Mouse (Mus musculus) hindbrain, postnatal 0 days (tissue): ENCODE measurements at regions not wholly inside any gene's neighbourhood (a gene's known extent, or its start where the extent isn't known, plus 50 kb on each side); places are given as distances from the start of the nearest gene placed in this dataset.

ENCODE experiments used
- ATAC-seq: fragments of 200-750 bp; cut with Nextera tagmentation; 2 replicates; pipeline ENCODE4 v1.8.0; 2017; ENCODE audit warnings: mild to moderate bottlenecking, moderate TSS enrichment, moderate library complexity
- DNase-seq: peaks from one replicate; pipeline ENCODE4 v3.0.0-alpha.2; 2015; ENCODE audit warnings: low spot score
- H3K27ac ChIP-seq: fragments of 300-500 bp; sonication (generic); 2 replicates; pipeline ENCODE4 v1.5.1; 2014; ENCODE audit warnings: mild to moderate bottlenecking
- H3K27me3 ChIP-seq: fragments of 300-500 bp; sonication (generic); 2 replicates; pipeline ENCODE4 v1.6.1; 2014; ENCODE audit warnings: low read length, mixed read lengths; ENCODE audit not compliant: insufficient read depth
- H3K36me3 ChIP-seq: fragments of 300-500 bp; sonication (generic); 2 replicates; pipeline ENCODE4 v1.6.1; 2014; ENCODE audit warnings: low read length, mixed read lengths; ENCODE audit not compliant: insufficient read depth
- H3K4me1 ChIP-seq: fragments of 300-500 bp; sonication (generic); 2 replicates; pipeline ENCODE4 v1.6.1; 2014; ENCODE audit warnings: antibody characterized with exemption, low read length, mixed read lengths; ENCODE audit not compliant: insufficient read depth
- H3K4me2 ChIP-seq: fragments of 300-500 bp; sonication (generic); 2 replicates; pipeline ENCODE4 v1.6.1; 2014; ENCODE audit warnings: low read depth, mild to moderate bottlenecking, low read length, moderate library complexity, mixed read lengths
- H3K4me3 ChIP-seq: fragments of 300-500 bp; sonication (generic); 2 replicates; pipeline ENCODE4 v1.5.1; 2014; ENCODE audit warnings: low read length
- H3K9ac ChIP-seq: fragments of 300-500 bp; sonication (generic); replicated peaks from 2 replicates; pipeline ENCODE4 v1.6.1; 2014; ENCODE audit warnings: mild to moderate bottlenecking, low read length, moderate library complexity, mixed read lengths
- H3K9me3 ChIP-seq: fragments of 300-500 bp; sonication (generic); 2 replicates; pipeline ENCODE4 v1.6.1; 2016; ENCODE audit warnings: low read length, mixed read lengths
- CTCF ChIP-seq: IDR thresholded peaks from 2 replicates; pipeline ENCODE4 v1.5.1; 2016; ENCODE audit warnings: antibody characterized with exemption, control low read depth, low read depth
- WGBS: fragments of 180-500 bp; shearing (Covaris S2); extraction: QIAGEN DNeasy Blood & Tissue Kit; methylation state at CpG from one replicate; pipeline ENCODE4 v1.1.7; 2014; 5-methylcytosine and 5-hydroxymethylcytosine counted together

DNA sequence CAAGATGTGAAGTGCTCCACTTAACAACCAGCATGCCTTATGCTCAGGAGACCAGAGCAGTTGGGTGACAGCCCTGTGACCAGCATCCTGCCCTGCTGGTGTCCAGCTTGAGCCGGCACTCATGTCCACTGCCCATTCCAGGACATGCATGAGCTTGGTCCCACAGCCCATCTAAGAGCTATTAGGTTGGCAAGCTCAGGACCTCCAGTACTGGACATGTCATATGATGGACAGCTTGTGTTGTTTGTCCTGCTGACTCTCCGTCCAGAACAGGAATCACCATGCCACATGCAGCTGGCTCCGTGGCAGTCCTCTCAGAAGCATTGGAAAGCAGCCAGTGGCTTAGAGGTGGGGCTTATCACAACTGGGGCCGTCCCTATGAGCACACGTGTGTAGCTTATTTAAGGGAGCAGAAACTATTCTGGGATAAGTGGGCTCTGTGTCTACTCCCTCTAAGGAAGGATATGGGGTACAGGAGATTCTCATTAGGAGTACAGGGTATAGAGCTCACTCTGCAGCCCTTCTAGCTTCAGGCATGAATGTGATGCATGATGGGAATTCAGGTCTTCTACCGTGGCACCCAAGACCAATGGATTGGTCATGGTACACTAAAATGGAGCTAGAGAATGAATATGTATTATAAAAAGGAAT, 232.5 kb upstream of the Ajap1 start:
- ATAC-seq, result peak; percentile 51; the same call in 1 of the 2 replicates
- no peak overlapping the region for H3K9ac ChIP-seq
- H3K9me3 ChIP-seq, result no peaks in the 10 kb centered on the region
- WGBS, result 24% methylated on average over 6 of the region's 6 CpGs
- TF ChIP-seq CTCF, result no peak
- H3K27me3 ChIP-seq, result no peaks in the 10 kb centered on the region
- H3K36me3 ChIP-seq, result no peaks in the 10 kb centered on the region
- no peak overlapping the region for H3K27ac ChIP-seq
- peak; percentile 59 for DNase-seq
- H3K4me3 ChIP-seq, result no peak overlapping the region
- H3K4me2 ChIP-seq, result no peak overlapping the region
- H3K4me1 ChIP-seq, result 0 out of 2 replicates have a peak, but pooled peaks cover 3% of the 10 kb centered on the region

DNA sequence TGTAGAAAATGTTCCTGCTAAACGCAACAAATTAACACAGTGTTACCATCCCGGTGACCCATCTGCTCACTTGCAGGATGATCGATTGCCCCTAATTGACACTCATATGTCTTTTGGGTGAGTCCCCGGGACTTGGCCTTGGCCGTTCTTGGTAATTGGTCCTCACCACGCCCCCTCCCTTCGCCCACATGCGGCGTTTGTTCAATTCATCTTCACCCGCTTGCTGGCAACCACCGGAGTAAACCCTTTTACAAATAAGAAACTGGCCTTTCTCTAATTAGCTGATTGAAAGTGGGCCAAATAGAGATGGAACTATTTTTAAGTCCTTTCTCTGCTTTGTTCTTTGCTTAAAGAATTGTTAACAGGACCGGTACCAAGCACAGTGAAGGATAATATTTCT, 234.7 kb upstream of the Ajap1 start:
- no peak overlapping the region for H3K4me2 ChIP-seq
- DNase-seq, result no peak

DNA sequence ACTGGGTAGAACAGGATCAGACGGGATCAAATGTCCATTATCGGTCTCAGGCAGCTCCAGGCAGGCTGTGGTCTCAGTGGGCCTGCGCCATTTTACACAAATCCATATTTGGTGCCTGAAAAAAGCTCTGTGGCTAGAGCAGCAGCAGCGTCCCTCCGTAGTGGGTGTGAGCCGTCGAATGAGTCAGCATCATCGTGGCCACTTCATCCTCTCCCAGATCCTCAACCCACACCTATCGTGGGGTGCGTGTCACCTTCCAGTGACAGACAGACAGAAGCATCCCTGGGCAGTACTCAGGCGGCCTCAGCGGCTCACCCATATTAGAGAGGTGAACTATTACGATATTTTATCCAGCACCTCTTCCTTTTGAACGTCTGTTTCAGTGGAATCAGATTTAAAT, 233.0 kb upstream of the A430005L14Rik start:
- H3K9me3 ChIP-seq, result no peaks in the 10 kb centered on the region
- H3K4me1 ChIP-seq, result no peaks in the 10 kb centered on the region
- H3K4me2 ChIP-seq, result no peak overlapping the region
- no peak for ATAC-seq
- no peak for TF ChIP-seq CTCF
- H3K4me3 ChIP-seq, result no peak overlapping the region
- H3K9ac ChIP-seq, result no peak overlapping the region
- DNase-seq, result no peak
- no peaks in the 10 kb centered on the region for H3K27me3 ChIP-seq
- no peak overlapping the region for H3K27ac ChIP-seq
- no peaks in the 10 kb centered on the region for H3K36me3 ChIP-seq
- WGBS, result 87% methylated on average over 14 of the region's 14 CpGs

More for the DNA sequence above, 234.7 kb upstream of the Ajap1 start:
- Histone ChIP-seq H3K36me3 (no peaks in the 10 kb centered on the region), H3K4me1 (0 out of 2 replicates have a peak, but pooled peaks cover 3% of the 10 kb centered on the region), H3K4me3 (no peak overlapping the region), H3K27ac (no peak overlapping the region), H3K27me3 (no peaks in the 10 kb centered on the region), H3K9me3 (no peaks in the 10 kb centered on the region), H3K9ac (no peak overlapping the region)
- no peak for ATAC-seq
- TF ChIP-seq CTCF, result no peak
- 52% methylated on average over 12 of the region's 12 CpGs for WGBS

DNA sequence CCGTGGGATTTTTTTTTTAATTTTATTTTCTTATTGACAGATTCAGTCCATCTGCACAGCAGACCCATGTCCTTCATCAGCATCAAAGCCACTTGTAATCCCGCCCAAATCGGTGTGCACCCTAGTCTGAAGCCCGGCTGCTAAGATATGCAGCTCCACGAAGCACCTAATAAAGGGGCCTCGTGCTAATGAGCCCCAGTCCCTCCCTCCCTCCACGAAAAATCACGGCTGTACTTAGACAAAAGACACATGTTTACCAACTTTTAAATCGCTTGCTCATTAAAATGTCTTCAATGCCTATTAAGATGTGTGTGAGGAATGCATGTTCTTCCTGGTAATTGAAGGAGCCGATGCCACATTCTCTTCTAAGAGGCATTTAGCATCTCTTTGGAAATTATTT, 229.8 kb upstream of the A430005L14Rik start:
- TF ChIP-seq CTCF, result no peak
- no peak overlapping the region for H3K4me3 ChIP-seq

DNA sequence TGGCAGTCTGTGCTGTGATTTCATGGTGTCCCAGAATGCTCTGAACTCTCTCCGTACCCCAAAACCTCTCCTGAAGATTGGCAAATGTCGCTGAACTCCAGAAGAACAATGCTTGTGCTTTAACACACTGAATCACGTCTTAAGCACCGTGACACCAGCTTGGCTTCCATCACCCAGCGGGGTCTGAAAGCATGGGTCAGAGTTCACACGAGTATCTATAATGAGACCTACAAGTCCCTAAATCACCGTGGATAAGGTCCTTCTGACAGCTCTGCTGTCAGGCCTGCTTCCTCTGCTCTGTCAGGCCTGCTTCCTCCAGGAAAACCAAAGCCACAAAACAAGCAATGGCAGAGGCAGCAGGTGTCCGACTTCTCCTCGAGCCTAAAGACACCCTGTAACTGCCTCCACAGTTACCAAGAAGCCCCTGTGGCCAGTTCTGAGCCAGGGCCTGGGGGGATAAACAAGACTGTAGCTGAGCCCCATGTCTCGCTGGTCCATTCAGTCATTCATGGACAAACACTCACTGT, 229.1 kb upstream of the A430005L14Rik start:
- ATAC-seq (no peak), DNase-seq (no peak)
- H3K27me3 ChIP-seq, result no peaks in the 10 kb centered on the region
- no peaks in the 10 kb centered on the region for H3K36me3 ChIP-seq
- no peak for TF ChIP-seq CTCF
- no peak overlapping the region for H3K4me3 ChIP-seq
- WGBS, result 24% methylated on average over 10 of the region's 10 CpGs
- H3K9ac ChIP-seq, result no peak overlapping the region
- H3K27ac ChIP-seq, result no peak overlapping the region
- no peak overlapping the region for H3K4me2 ChIP-seq
- no peaks in the 10 kb centered on the region for H3K9me3 ChIP-seq
- H3K4me1 ChIP-seq, result no peaks in the 10 kb centered on the region

More for the DNA sequence above, 229.8 kb upstream of the A430005L14Rik start:
- Histone ChIP-seq H3K36me3 (no peaks in the 10 kb centered on the region), H3K9me3 (no peaks in the 10 kb centered on the region), H3K9ac (no peak overlapping the region), H3K4me2 (no peak overlapping the region), H3K27me3 (no peaks in the 10 kb centered on the region), H3K4me1 (no peaks in the 10 kb centered on the region), H3K27ac (no peak overlapping the region)
- no peak for ATAC-seq
- 42% methylated on average over 10 of the region's 10 CpGs for WGBS
- no peak for DNase-seq

DNA sequence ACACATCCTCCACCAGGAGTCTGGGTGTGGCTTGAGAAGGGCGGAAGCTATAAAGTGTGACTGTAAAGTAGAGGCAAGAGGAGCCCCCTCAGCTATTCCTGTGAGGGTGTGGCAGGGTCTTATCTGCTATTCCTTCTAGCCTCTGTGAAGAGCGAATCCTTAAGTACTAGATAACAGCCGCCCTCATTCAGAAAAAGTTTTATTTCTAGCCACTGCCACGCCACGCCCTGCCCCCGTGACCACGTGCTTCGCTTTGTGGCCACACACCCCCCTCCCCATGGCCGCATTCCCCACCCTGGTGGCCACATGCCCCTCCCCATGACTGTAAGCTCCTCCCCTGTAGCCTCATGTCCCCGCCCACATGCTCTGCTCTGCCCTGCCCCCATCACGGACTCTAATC, 218.9 kb upstream of the A430005L14Rik start:
- Histone ChIP-seq H3K4me1 (no peaks in the 10 kb centered on the region), H3K9me3 (no peaks in the 10 kb centered on the region), H3K36me3 (no peaks in the 10 kb centered on the region), H3K4me3 (no peak overlapping the region), H3K9ac (no peak overlapping the region), H3K27me3 (no peaks in the 10 kb centered on the region), H3K4me2 (no peak overlapping the region), H3K27ac (no peak overlapping the region)
- ATAC-seq (no peak), DNase-seq (no peak)
- TF ChIP-seq CTCF, result no peak
- WGBS, result 92% methylated on average over 11 of the region's 11 CpGs

DNA sequence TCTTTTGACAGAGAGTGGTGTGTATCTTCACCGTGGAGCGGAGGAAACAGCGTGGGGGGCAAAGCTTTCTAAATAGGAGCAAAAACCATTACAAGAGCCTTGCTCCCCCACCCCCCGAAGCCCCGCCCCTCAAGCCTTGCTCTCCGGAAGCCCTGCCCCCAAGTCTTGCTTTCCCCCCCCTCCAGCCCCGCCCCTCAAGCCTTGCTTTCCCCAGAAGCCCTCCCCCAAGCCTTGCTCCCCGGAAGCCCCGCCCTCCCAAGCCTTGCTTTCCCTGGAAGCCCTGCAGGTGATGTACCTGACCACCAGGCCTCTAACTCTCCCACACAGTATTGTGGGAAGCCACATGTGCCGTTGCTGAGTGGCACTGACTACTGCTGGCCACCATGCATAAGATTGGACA, 214.8 kb upstream of the A430005L14Rik start:
- no peak overlapping the region for H3K4me2 ChIP-seq
- H3K4me3 ChIP-seq, result no peak overlapping the region
- DNase-seq (no peak), ATAC-seq (no peak)
- H3K9ac ChIP-seq, result no peak overlapping the region
- no peaks in the 10 kb centered on the region for H3K27me3 ChIP-seq
- 92% methylated on average over 9 of the region's 10 CpGs for WGBS
- no peaks in the 10 kb centered on the region for H3K4me1 ChIP-seq
- H3K36me3 ChIP-seq, result no peaks in the 10 kb centered on the region
- TF ChIP-seq CTCF, result no peak
- H3K27ac ChIP-seq, result no peak overlapping the region
- no peaks in the 10 kb centered on the region for H3K9me3 ChIP-seq
